Mouse (Mus musculus): ENCODE results near the gene Mapk1ip1l. TPM values are rescaled to one million over a fixed set of nuclear protein-coding genes. Genes with fewer than 3 reads are reported as not detected.
A peak's percentile ranks its signal among the peaks of the same experiment; 100 is the strongest.

Mapk1ip1l gene
- polyA plus RNA-seq, 1 experiment from 2014 or later: 83.5 TPM

DNA sequence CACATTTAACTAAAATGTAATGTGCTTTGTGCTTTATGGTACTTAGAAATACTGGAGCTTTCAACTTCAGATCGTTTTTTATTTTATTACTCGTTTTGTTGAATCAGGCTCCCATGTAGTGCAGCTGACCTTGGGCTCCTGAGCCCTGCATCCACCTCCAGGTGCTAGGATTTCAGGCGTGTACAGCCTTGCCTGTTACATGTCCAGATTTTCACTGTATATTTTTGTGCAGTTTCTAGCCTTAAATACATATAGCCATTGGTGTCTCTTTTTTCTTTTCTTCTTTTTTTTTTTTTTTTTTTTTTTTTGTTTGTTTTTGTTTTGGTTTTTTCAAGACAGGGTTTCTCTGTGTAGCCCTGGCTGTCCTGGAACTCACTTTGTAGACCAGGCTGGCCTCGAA, 16.5 kb upstream of the Mapk1ip1l start:
- Histone ChIP-seq H3K9me3 (no peaks in the 10 kb centered on the region), H3K27ac (no peak overlapping the region), H3K4me2 (no peak overlapping the region), H3K4me1 (replicated peaks) (peaks cover 6% of the 10 kb centered on the region), H3K9ac (replicated peaks) (no peak overlapping the region), H3K36me3 (peaks cover 15% of the 10 kb centered on the region; the same call in 1 of the 2 replicates), H3K4me3 (replicated peaks) (no peak overlapping the region), H3K27me3 (no peaks in the 10 kb centered on the region)
- no peak for ATAC-seq (ENCODE audit: insufficient number of reproducible peaks, insufficient read depth, low FRiP score, low TSS enrichment, low read depth)
- 88% methylated on average over 4 of the region's 4 CpGs for whole genome bisulfite sequencing

DNA sequence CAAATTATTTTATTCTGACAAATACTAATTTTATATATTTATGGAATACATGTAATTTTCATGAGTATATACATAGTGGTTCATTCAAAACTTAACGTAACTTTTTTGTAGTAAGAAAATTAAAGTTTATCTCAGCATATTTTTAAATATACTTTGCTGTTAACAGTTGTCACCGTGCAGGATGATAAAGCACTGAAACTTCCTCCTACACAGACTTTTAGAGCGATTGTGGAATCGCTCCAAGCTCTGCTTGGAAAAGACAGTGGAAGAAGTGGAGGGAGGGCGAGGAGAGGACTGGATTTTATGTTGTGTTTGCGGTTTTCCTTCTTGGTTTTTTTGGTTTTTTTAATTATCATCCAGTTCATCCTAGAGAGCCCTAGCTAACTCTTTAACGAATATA, 14.5 kb upstream of the Mapk1ip1l start:
- H3K36me3 ChIP-seq: peaks cover 15% of the 10 kb centered on the region; the same call in 1 of the 2 replicates
- no peak overlapping the region for H3K27ac ChIP-seq
- no peak overlapping the region for H3K4me2 ChIP-seq
- no peaks in the 10 kb centered on the region for H3K4me1 ChIP-seq (replicated peaks)
- H3K4me3 ChIP-seq (replicated peaks): no peak overlapping the region
- ATAC-seq (ENCODE audit: insufficient number of reproducible peaks, insufficient read depth, low FRiP score, low TSS enrichment, low read depth): no peak
- no peaks in the 10 kb centered on the region for H3K9me3 ChIP-seq
- 90% methylated on average over 7 of the region's 7 CpGs for WGBS
- H3K27me3 ChIP-seq: no peaks in the 10 kb centered on the region
- H3K9ac ChIP-seq (replicated peaks): no peak overlapping the region

DNA sequence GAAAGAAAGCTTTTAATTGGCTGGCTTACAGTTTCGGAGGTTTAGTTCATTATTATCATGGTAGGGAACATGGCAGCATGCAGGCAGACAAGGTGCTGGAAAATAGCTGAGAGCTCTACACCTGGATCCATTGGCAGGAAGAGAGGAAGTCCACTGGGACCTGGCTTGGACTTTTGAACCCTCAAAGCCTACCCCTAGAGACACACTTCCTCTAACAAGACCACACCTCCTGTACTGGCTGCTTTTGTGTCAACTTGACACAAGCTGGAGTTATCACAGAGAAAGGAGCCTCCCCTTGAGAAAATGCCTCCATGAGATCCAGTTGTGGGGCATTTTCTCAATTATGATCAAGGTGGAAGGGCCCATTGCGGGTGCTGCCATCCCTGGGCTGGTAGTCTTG, 12.8 kb upstream of the Mapk1ip1l start:
- H3K4me2 ChIP-seq: no peak overlapping the region
- H3K27ac ChIP-seq: no peak overlapping the region

DNA sequence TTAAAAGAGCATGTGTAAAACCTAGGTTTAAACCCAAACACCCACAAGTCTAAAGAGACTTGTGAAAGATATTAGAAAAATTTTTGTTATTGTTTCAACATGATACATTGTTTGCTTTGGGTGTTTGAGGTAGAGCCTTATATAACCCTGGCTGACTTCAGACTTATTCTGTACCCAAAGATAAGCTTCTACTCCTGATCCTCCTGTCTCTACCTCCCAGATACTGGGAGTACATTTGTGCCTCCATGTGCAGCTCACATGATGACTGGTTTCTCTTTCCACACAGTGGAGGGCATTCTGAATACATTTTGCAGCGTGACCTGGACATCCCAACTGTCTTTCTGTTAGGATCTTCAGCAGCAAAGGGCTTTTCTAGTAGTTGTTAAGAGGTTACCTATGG, 11.9 kb upstream of the Mapk1ip1l start:
- H3K9ac ChIP-seq (replicated peaks): no peak overlapping the region
- H3K36me3 ChIP-seq: peaks cover 23% of the 10 kb centered on the region
- H3K4me3 ChIP-seq (replicated peaks): no peak overlapping the region
- no peaks in the 10 kb centered on the region for H3K4me1 ChIP-seq (replicated peaks)
- 86% methylated on average over 1 of the region's 1 CpGs for WGBS
- no peak for ATAC-seq (ENCODE audit: insufficient number of reproducible peaks, insufficient read depth, low FRiP score, low TSS enrichment, low read depth)
- no peaks in the 10 kb centered on the region for H3K27me3 ChIP-seq
- no peak overlapping the region for H3K4me2 ChIP-seq
- H3K27ac ChIP-seq: no peak overlapping the region
- H3K9me3 ChIP-seq: no peaks in the 10 kb centered on the region

More for the DNA sequence above, 12.8 kb upstream of the Mapk1ip1l start:
- Histone ChIP-seq H3K9ac (replicated peaks) (no peak overlapping the region), H3K27me3 (no peaks in the 10 kb centered on the region), H3K9me3 (no peaks in the 10 kb centered on the region), H3K4me1 (replicated peaks) (no peaks in the 10 kb centered on the region), H3K36me3 (peaks cover 19% of the 10 kb centered on the region), H3K4me3 (replicated peaks) (no peak overlapping the region)
- 97% methylated on average over 2 of the region's 2 CpGs for WGBS
- no peak for ATAC-seq (ENCODE audit: insufficient number of reproducible peaks, insufficient read depth, low FRiP score, low TSS enrichment, low read depth)

- Histone ChIP-seq H3K36me3 (peaks cover 19% of the 10 kb centered on the region), H3K9ac (replicated peaks) (no peak overlapping the region), H3K27me3 (no peaks in the 10 kb centered on the region), H3K4me2 (no peak overlapping the region), H3K4me3 (replicated peaks) (no peak overlapping the region), H3K27ac (no peak overlapping the region), H3K4me1 (replicated peaks) (no peaks in the 10 kb centered on the region), H3K9me3 (no peaks in the 10 kb centered on the region)
- WGBS: 96% methylated on average over 5 of the region's 5 CpGs
- no peak for ATAC-seq (ENCODE audit: insufficient number of reproducible peaks, insufficient read depth, low FRiP score, low TSS enrichment, low read depth)
These were observed 11.0 kb upstream of the Mapk1ip1l start for GRCm38 (mm10) chr14:47287021-47287420.

GRCm38 (mm10) chr14:47291772-47292171, 6.3 kb upstream of the Mapk1ip1l start:
- no peak overlapping the region for H3K27ac ChIP-seq
- WGBS: 75% methylated on average over 1 of the region's 1 CpGs
- no peak for ATAC-seq (ENCODE audit: insufficient number of reproducible peaks, insufficient read depth, low FRiP score, low TSS enrichment, low read depth)

GRCm38 (mm10) chr14:47294136-47294535, 3.9 kb upstream of the Mapk1ip1l start:
- Histone ChIP-seq H3K27ac (no peak overlapping the region), H3K9ac (replicated peaks) (no peak overlapping the region), H3K36me3 (peaks cover 14% of the 10 kb centered on the region), H3K27me3 (no peaks in the 10 kb centered on the region), H3K4me1 (replicated peaks) (0 out of 2 replicates have a peak, but pooled peaks cover 7% of the 10 kb centered on the region), H3K4me2 (no peak overlapping the region), H3K4me3 (replicated peaks) (no peak overlapping the region), H3K9me3 (no peaks in the 10 kb centered on the region)
- 38% methylated on average over 4 of the region's 4 CpGs for WGBS
- ATAC-seq (ENCODE audit: insufficient number of reproducible peaks, insufficient read depth, low FRiP score, low TSS enrichment, low read depth): no peak

More at GRCm38 (mm10) chr14:47291772-47292171, 6.3 kb upstream of the Mapk1ip1l start:
- H3K27me3 ChIP-seq: no peaks in the 10 kb centered on the region
- H3K9ac ChIP-seq (replicated peaks): no peak overlapping the region
- H3K36me3 ChIP-seq: peaks cover 14% of the 10 kb centered on the region
- H3K4me1 ChIP-seq (replicated peaks): 0 out of 2 replicates have a peak, but pooled peaks cover 3% of the 10 kb centered on the region
- no peak overlapping the region for H3K4me3 ChIP-seq (replicated peaks)
- no peak overlapping the region for H3K4me2 ChIP-seq
- H3K9me3 ChIP-seq: no peaks in the 10 kb centered on the region

- ATAC-seq (ENCODE audit: insufficient number of reproducible peaks, insufficient read depth, low FRiP score, low TSS enrichment, low read depth): no peak
- H3K4me3 ChIP-seq (replicated peaks): no peak overlapping the region
- no peak overlapping the region for H3K9ac ChIP-seq (replicated peaks)
- H3K9me3 ChIP-seq: no peaks in the 10 kb centered on the region
- H3K4me2 ChIP-seq: no peak overlapping the region
- no peak overlapping the region for H3K27ac ChIP-seq
- 69% methylated on average over 2 of the region's 2 CpGs for WGBS
- H3K36me3 ChIP-seq: peaks cover 5% of the 10 kb centered on the region
- H3K4me1 ChIP-seq (replicated peaks): peaks cover 18% of the 10 kb centered on the region
- H3K27me3 ChIP-seq: no peaks in the 10 kb centered on the region
These were observed 1.8 kb upstream of the Mapk1ip1l start for GRCm38 (mm10) chr14:47296232-47296631.

- 1% methylated on average over 24 of the region's 38 CpGs for WGBS
- peak; percentile 79 for ATAC-seq (ENCODE audit: insufficient number of reproducible peaks, insufficient read depth, low FRiP score, low TSS enrichment, low read depth)
- Histone ChIP-seq H3K9me3 (no peaks in the 10 kb centered on the region), H3K27me3 (no peaks in the 10 kb centered on the region), H3K9ac (replicated peaks) (peak overlapping the region; percentile 98), H3K27ac (peak overlapping the region; percentile 97), H3K4me1 (replicated peaks) (peaks cover 20% of the 10 kb centered on the region), H3K36me3 (peaks cover 20% of the 10 kb centered on the region), H3K4me2 (peak overlapping the region; percentile 68), H3K4me3 (replicated peaks) (peak overlapping the region; percentile 96)
These were observed 334 bp downstream of the Mapk1ip1l start for GRCm38 (mm10) chr14:47298408-47298792.

GRCm38 (mm10) chr14:47298819-47299261, 774 bp downstream of the Mapk1ip1l start:
- peaks cover 22% of the 10 kb centered on the region for H3K36me3 ChIP-seq
- peaks cover 20% of the 10 kb centered on the region for H3K4me1 ChIP-seq (replicated peaks)
- H3K9me3 ChIP-seq: no peaks in the 10 kb centered on the region
- peak overlapping the region; percentile 68 for H3K4me2 ChIP-seq
- H3K27ac ChIP-seq: peak overlapping the region; percentile 97
- H3K27me3 ChIP-seq: no peaks in the 10 kb centered on the region
- WGBS: under 1% methylated on average over 15 of the region's 15 CpGs
- ATAC-seq (ENCODE audit: insufficient number of reproducible peaks, insufficient read depth, low FRiP score, low TSS enrichment, low read depth): peak; percentile 39; the same call in 1 of the 2 replicates
- peak overlapping the region; percentile 96 for H3K4me3 ChIP-seq (replicated peaks)
- H3K9ac ChIP-seq (replicated peaks): peak overlapping the region; percentile 98

DNA sequence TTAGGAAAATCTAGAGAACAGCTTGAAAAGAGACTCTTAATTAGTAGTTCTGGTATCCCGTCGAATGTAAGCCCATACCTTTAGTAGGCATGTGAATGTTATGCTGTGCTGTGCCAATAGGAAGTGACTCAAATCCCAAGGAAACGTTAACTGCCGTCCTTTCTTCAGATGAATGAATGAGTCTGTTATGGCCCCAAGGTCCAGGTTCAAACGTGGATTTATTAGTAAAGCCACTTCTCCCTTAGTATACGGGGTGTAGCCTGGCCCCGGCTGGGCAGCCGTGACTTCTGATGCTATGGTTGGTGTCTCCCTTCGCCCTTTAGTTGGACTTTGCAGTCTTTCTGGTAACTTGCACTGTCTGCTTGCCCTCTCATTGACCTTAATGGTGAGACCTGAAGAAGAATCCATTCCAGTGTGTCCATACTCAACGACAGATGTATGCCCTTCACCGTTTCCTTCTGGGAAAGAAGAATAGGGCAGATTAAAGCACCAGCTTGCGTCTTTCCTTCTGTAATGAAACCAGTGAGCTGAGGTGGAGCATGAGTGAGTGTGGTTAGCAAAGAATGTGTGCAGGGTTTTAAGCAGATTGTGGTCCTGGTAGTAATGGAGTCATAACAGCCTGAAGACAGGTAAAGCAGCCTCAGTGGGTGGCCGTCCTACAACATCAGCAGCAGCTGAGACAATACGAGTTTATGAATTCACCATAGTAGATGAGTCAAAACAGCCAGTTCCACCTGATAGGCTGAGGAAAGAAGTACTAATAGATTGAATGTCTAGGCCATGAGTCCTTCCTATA, 5.0 kb downstream of the Mapk1ip1l start:
- no peak for ATAC-seq (ENCODE audit: insufficient number of reproducible peaks, insufficient read depth, low FRiP score, low TSS enrichment, low read depth)
- Histone ChIP-seq H3K4me3 (replicated peaks) (no peak overlapping the region), H3K36me3 (peaks cover 40% of the 10 kb centered on the region), H3K4me1 (replicated peaks) (peaks cover 13% of the 10 kb centered on the region), H3K27me3 (no peaks in the 10 kb centered on the region), H3K9me3 (no peaks in the 10 kb centered on the region), H3K9ac (replicated peaks) (no peak overlapping the region), H3K27ac (no peak overlapping the region), H3K4me2 (no peak overlapping the region)
- WGBS: 79% methylated on average over 14 of the region's 14 CpGs

Data from limb, embryonic 12.5 days (tissue).